Mouse (Mus musculus) stomach, embryonic 15.5 days (tissue): ENCODE measurements around the gene Sec24b. TPM values are rescaled to one million over a fixed set of nuclear protein-coding genes. Genes with fewer than 3 reads are reported as not detected.

ENCODE experiments used
- ATAC-seq: fragments of 200-750 bp; cut with Nextera tagmentation; 2 replicates; pipeline ENCODE4 v1.8.0; 2017; ENCODE audit warnings: low read depth, moderate number of reproducible peaks, moderate TSS enrichment; ENCODE audit not compliant: insufficient read depth, low FRiP score
- H3K27ac ChIP-seq: fragments of 300-500 bp; sonication (generic); 2 replicates; pipeline ENCODE4 v1.5.1; 2015; ENCODE audit warnings: mild to moderate bottlenecking, inconsistent platforms
- H3K27me3 ChIP-seq: fragments of 300-500 bp; sonication (generic); replicated peaks from 2 replicates; pipeline ENCODE4 v1.6.1; 2015; ENCODE audit warnings: inconsistent platforms
- H3K36me3 ChIP-seq: fragments of 300-500 bp; sonication (generic); 2 replicates; pipeline ENCODE4 v1.6.1; 2015; ENCODE audit warnings: inconsistent platforms
- H3K4me1 ChIP-seq: fragments of 300-500 bp; sonication (generic); 2 replicates; pipeline ENCODE4 v1.6.1; 2015; ENCODE audit warnings: inconsistent platforms
- H3K4me2 ChIP-seq: fragments of 300-500 bp; sonication (generic); 2 replicates; pipeline ENCODE4 v1.6.1; 2015; ENCODE audit warnings: mild to moderate bottlenecking, inconsistent platforms
- H3K4me3 ChIP-seq: fragments of 300-500 bp; sonication (generic); replicated peaks from 2 replicates; pipeline ENCODE4 v1.5.1; 2015; ENCODE audit warnings: inconsistent platforms
- H3K9ac ChIP-seq: fragments of 300-500 bp; sonication (generic); 2 replicates; pipeline ENCODE4 v1.6.1; 2015; ENCODE audit warnings: inconsistent platforms
- H3K9me3 ChIP-seq: fragments of 300-500 bp; sonication (generic); 2 replicates; pipeline ENCODE4 v1.6.1; 2016; ENCODE audit warnings: inconsistent platforms
- WGBS: fragments of 180-500 bp; shearing (Covaris S2); methylation state at CpG from one replicate; pipeline ENCODE4 v1.1.7; 2015; 5-methylcytosine and 5-hydroxymethylcytosine counted together
- polyA plus RNA-seq: library from polyadenylated mRNA; unstranded; fragments of >200 nt; fragmentation: Nextera tagmentation; extraction: Ambion mirVana; gene quantifications from 2 replicates; pipeline ENCODE4 v1.2.1, GENCODE M21; 2015

The Sec24b gene
- polyA plus RNA-seq, 1 experiment from 2014 or later, result 24.9 TPM

- H3K27ac ChIP-seq, result no peak overlapping the region
Observed at GRCm38 (mm10) chr3:130077291-130077690, 15.9 kb upstream of the Sec24b start.

GRCm38 (mm10) chr3:130075746-130076145 is 14.4 kb upstream of the Sec24b start:
- ATAC-seq, result no peak
- no peak overlapping the region for H3K9ac ChIP-seq
- no peak overlapping the region for H3K4me2 ChIP-seq
- H3K27me3 ChIP-seq, result no peaks in the 10 kb centered on the region
- H3K27ac ChIP-seq, result no peak overlapping the region
- WGBS, result 56% methylated on average over 1 of the region's 1 CpGs
- H3K36me3 ChIP-seq, result no peaks in the 10 kb centered on the region
- no peaks in the 10 kb centered on the region for H3K9me3 ChIP-seq
- no peaks in the 10 kb centered on the region for H3K4me1 ChIP-seq
- H3K4me3 ChIP-seq, result no peak overlapping the region

More at GRCm38 (mm10) chr3:130077291-130077690, 15.9 kb upstream of the Sec24b start:
- no peaks in the 10 kb centered on the region for H3K36me3 ChIP-seq
- H3K27me3 ChIP-seq, result no peaks in the 10 kb centered on the region
- no peak for ATAC-seq
- H3K4me3 ChIP-seq, result no peak overlapping the region
- no peaks in the 10 kb centered on the region for H3K9me3 ChIP-seq
- WGBS, result 88% methylated on average over 9 of the region's 9 CpGs
- no peak overlapping the region for H3K4me2 ChIP-seq
- no peak overlapping the region for H3K9ac ChIP-seq
- no peaks in the 10 kb centered on the region for H3K4me1 ChIP-seq

- Histone ChIP-seq H3K36me3 (no peaks in the 10 kb centered on the region), H3K4me1 (no peaks in the 10 kb centered on the region), H3K27ac (no peak overlapping the region), H3K9ac (no peak overlapping the region), H3K27me3 (no peaks in the 10 kb centered on the region), H3K4me3 (no peak overlapping the region), H3K4me2 (no peak overlapping the region), H3K9me3 (no peaks in the 10 kb centered on the region)
- WGBS, result 53% methylated on average over 10 of the region's 10 CpGs
- no peak for ATAC-seq
Observed at GRCm38 (mm10) chr3:130073085-130073484, 11.7 kb upstream of the Sec24b start.

GRCm38 (mm10) chr3:130071918-130072317 is 10.6 kb upstream of the Sec24b start:
- H3K4me2 ChIP-seq, result no peak overlapping the region
- no peak overlapping the region for H3K27ac ChIP-seq
- no peak overlapping the region for H3K4me3 ChIP-seq
- H3K9me3 ChIP-seq, result no peaks in the 10 kb centered on the region
- no peaks in the 10 kb centered on the region for H3K4me1 ChIP-seq
- H3K9ac ChIP-seq, result no peak overlapping the region
- 64% methylated on average over 2 of the region's 2 CpGs for WGBS
- no peaks in the 10 kb centered on the region for H3K27me3 ChIP-seq
- no peak for ATAC-seq
- no peaks in the 10 kb centered on the region for H3K36me3 ChIP-seq

GRCm38 (mm10) chr3:130060396-130061029 is 840 bp downstream of the Sec24b start:
- peak; percentile 84 for ATAC-seq
- peak overlapping the region; percentile 76 for H3K4me2 ChIP-seq
- 0% methylated on average over 46 of the region's 92 CpGs for WGBS

GRCm38 (mm10) chr3:130059805-130060395 is 1.5 kb downstream of the Sec24b start:
- Histone ChIP-seq H3K4me1 (peaks cover 22% of the 10 kb centered on the region), H3K36me3 (no peaks in the 10 kb centered on the region), H3K27me3 (no peaks in the 10 kb centered on the region), H3K9ac (peak overlapping the region; percentile 93), H3K9me3 (no peaks in the 10 kb centered on the region), H3K4me3 (peak overlapping the region; percentile 95), H3K4me2 (peak overlapping the region; percentile 76), H3K27ac (peak overlapping the region; percentile 98)
- peak; percentile 20; the same call in 1 of the 2 replicates for ATAC-seq
- under 1% methylated on average over 40 of the region's 42 CpGs for WGBS

More at GRCm38 (mm10) chr3:130060396-130061029, 840 bp downstream of the Sec24b start:
- Histone ChIP-seq H3K36me3 (no peaks in the 10 kb centered on the region), H3K9me3 (no peaks in the 10 kb centered on the region), H3K9ac (peak overlapping the region; percentile 93), H3K4me1 (peaks cover 20% of the 10 kb centered on the region; the same call in 1 of the 2 replicates), H3K27me3 (no peaks in the 10 kb centered on the region), H3K4me3 (peak overlapping the region; percentile 95), H3K27ac (peak overlapping the region; percentile 98)

- Histone ChIP-seq H3K4me3 (no peak overlapping the region), H3K9me3 (no peaks in the 10 kb centered on the region), H3K36me3 (no peaks in the 10 kb centered on the region), H3K27ac (no peak overlapping the region), H3K27me3 (no peaks in the 10 kb centered on the region), H3K4me2 (peak overlapping the region; percentile 1; the same call in 1 of the 2 replicates), H3K9ac (no peak overlapping the region), H3K4me1 (peaks cover 29% of the 10 kb centered on the region)
- WGBS, result 61% methylated on average over 2 of the region's 2 CpGs
- ATAC-seq, result no peak
Observed at GRCm38 (mm10) chr3:130058488-130058887, 2.9 kb downstream of the Sec24b start.

GRCm38 (mm10) chr3:130057569-130058345 is 3.6 kb downstream of the Sec24b start:
- Histone ChIP-seq H3K27ac (no peak overlapping the region), H3K27me3 (no peaks in the 10 kb centered on the region), H3K4me1 (peaks cover 35% of the 10 kb centered on the region), H3K4me2 (no peak overlapping the region), H3K9ac (no peak overlapping the region), H3K36me3 (no peaks in the 10 kb centered on the region), H3K9me3 (no peaks in the 10 kb centered on the region), H3K4me3 (no peak overlapping the region)
- 69% methylated on average over 14 of the region's 14 CpGs for WGBS
- ATAC-seq, result no peak

- H3K4me1 ChIP-seq, result peaks cover 34% of the 10 kb centered on the region
- no peak for ATAC-seq
- no peak overlapping the region for H3K4me2 ChIP-seq
- H3K9ac ChIP-seq, result no peak overlapping the region
- WGBS, result 81% methylated on average over 15 of the region's 15 CpGs
- no peaks in the 10 kb centered on the region for H3K9me3 ChIP-seq
- H3K27ac ChIP-seq, result 0 out of 2 replicates have a peak overlapping the region, but pooled peaks have one; percentile 3
- no peaks in the 10 kb centered on the region for H3K27me3 ChIP-seq
- H3K36me3 ChIP-seq, result no peaks in the 10 kb centered on the region
- H3K4me3 ChIP-seq, result no peak overlapping the region
Observed at GRCm38 (mm10) chr3:130055416-130056385, 5.7 kb downstream of the Sec24b start.

GRCm38 (mm10) chr3:130054587-130054986 is 6.8 kb downstream of the Sec24b start:
- no peak overlapping the region for H3K27ac ChIP-seq
- H3K36me3 ChIP-seq, result 0 out of 2 replicates have a peak, but pooled peaks cover 5% of the 10 kb centered on the region
- no peak overlapping the region for H3K4me3 ChIP-seq
- H3K9ac ChIP-seq, result no peak overlapping the region
- no peak overlapping the region for H3K4me2 ChIP-seq
- 65% methylated on average over 6 of the region's 6 CpGs for WGBS
- H3K4me1 ChIP-seq, result peaks cover 31% of the 10 kb centered on the region
- H3K27me3 ChIP-seq, result no peaks in the 10 kb centered on the region
- H3K9me3 ChIP-seq, result no peaks in the 10 kb centered on the region
- ATAC-seq, result no peak
